Mouse (Mus musculus) Patski (cell line): ENCODE data around the gene Slc38a8. TPM values are rescaled to one million over a fixed set of nuclear protein-coding genes. Genes with fewer than 3 reads are reported as not detected.

Experiments used
- ATAC-seq: fragments of 100-300 bp; one replicate; pipeline ENCODE4 v1.8.0; 2021
- CTCF ChIA-PET: fragments of 350-600 bp; sonication (Branson Sonifier 250); formaldehyde crosslinking; loops from one replicate; lab custom pipeline; 2022; ENCODE audit warnings: inconsistent platforms; lab: Charles Lee
- POLR2A ChIA-PET: fragments of 350-600 bp; sonication (Branson Sonifier 250); formaldehyde crosslinking; loops from one replicate; lab custom pipeline; 2022; ENCODE audit warnings: antibody characterized with exemption, inconsistent platforms; lab: Charles Lee
- DNase-seq: peaks from one replicate; pipeline ENCODE4 v3.0.0-alpha.2; 2011; ENCODE audit warnings: low read depth, low spot score
- H3K27me3 ChIP-seq: fragments of 371-371 bp; one replicate; pipeline ENCODE4 v1.5.1; 2021
- CTCF ChIP-seq: fragments of 100-300 bp; IDR thresholded peaks from one replicate; pipeline ENCODE4 v1.5.1; 2021
- in situ Hi-C: fragments of 300-500 bp; cut with MboI; formaldehyde crosslinking; loops from 3 replicates; pipeline ENCODE4 v1.11.1; 2018; ENCODE audit warnings: low pct_unique_long_range_greater_than_20kb, mixed read lengths
- polyA plus RNA-seq: library from polyadenylated mRNA; unstranded; gene quantifications from one replicate; pipeline ENCODE4 v1.2.3, GENCODE M21; 2021

Gene Slc38a8
- polyA plus RNA-seq, 1 experiment from 2014 or later = not detected

- ChIA-PET CTCF (interaction anchor here (1.0 to 3.5 kb wide), 22 partner anchors 10 to 236 kb away, joined by 3 to 49 read pairs (median 4); partner anchors contain the start of gene Taf1c), POLR2A (interaction anchor here (1.1 to 1.7 kb wide), 3 partner anchors 12 to 28 kb away, joined by 3 to 5 read pairs (median 4); no protein-coding TSS in a partner anchor)
- ATAC-seq (peak; percentile 58), DNase-seq (no peak)
- TF ChIP-seq CTCF = no peak
- in situ Hi-C loops = no loop called here
- no peaks in the 10 kb centered on the region for H3K27me3 ChIP-seq
These were observed 61.1 kb downstream of the Slc38a8 start for GRCm38 (mm10) chr8:119440250-119440951.

GRCm38 (mm10) chr8:119439893-119440249 is 61.6 kb downstream of the Slc38a8 start:
- DNase-seq (no peak), ATAC-seq (no peak)
- POLR2A ChIA-PET = interaction anchor here (1.1 to 1.7 kb wide), 3 partner anchors 12 to 27 kb away, joined by 3 to 5 read pairs (median 4); no protein-coding TSS in a partner anchor
- H3K27me3 ChIP-seq = no peaks in the 10 kb centered on the region
- TF ChIP-seq CTCF = no peak
- CTCF ChIA-PET = interaction anchor here (1.0 to 3.5 kb wide), 20 partner anchors 11 to 237 kb away, joined by 3 to 49 read pairs (median 4); partner anchors contain the start of gene Taf1c
- in situ Hi-C loops = no loop called here

- POLR2A ChIA-PET = interaction anchor here (0.6 to 1.7 kb wide), 3 partner anchors 16 to 577 kb away, joined by 3 to 5 read pairs (median 4); no protein-coding TSS in a partner anchor
- ATAC-seq (no peak), DNase-seq (no peak)
- no peaks in the 10 kb centered on the region for H3K27me3 ChIP-seq
- in situ Hi-C loops = no loop called here
- TF ChIP-seq CTCF = no peak
- CTCF ChIA-PET = interaction anchor here (1.2 to 3.5 kb wide), 9 partner anchors 10 to 237 kb away, joined by 3 to 49 read pairs (median 10); partner anchors contain the start of gene Taf1c
These were observed 62.1 kb downstream of the Slc38a8 start for GRCm38 (mm10) chr8:119439424-119439823.

GRCm38 (mm10) chr8:119438876-119439275 is 62.6 kb downstream of the Slc38a8 start:
- in situ Hi-C loops = no loop called here
- ChIA-PET CTCF (interaction anchor here (2.7 to 3.5 kb wide), 2 partner anchors 10 to 25 kb away, joined by 20 to 49 read pairs; no protein-coding TSS in a partner anchor), POLR2A (interaction anchor here (0.6 to 1.7 kb wide), 4 partner anchors 15 to 578 kb away, joined by 3 to 5 read pairs (median 4); no protein-coding TSS in a partner anchor)
- ATAC-seq (no peak), DNase-seq (no peak)
- no peaks in the 10 kb centered on the region for H3K27me3 ChIP-seq
- no peak for TF ChIP-seq CTCF

GRCm38 (mm10) chr8:119437506-119437905 is 64.0 kb downstream of the Slc38a8 start:
- DNase-seq (no peak), ATAC-seq (peak; percentile 4)
- in situ Hi-C loops = no loop called here
- ChIA-PET POLR2A (interaction anchor here (0.8 to 2.2 kb wide), 4 partner anchors 8 to 19 kb away, joined by 3 to 14 read pairs (median 6); no protein-coding TSS in a partner anchor), CTCF (interaction anchor here (1.2 to 2.9 kb wide), 2 partner anchors 23 to 25 kb away, joined by 3 to 17 read pairs; no protein-coding TSS in a partner anchor)
- no peaks in the 10 kb centered on the region for H3K27me3 ChIP-seq
- no peak for TF ChIP-seq CTCF

- ATAC-seq = peak; percentile 79
- in situ Hi-C loops = no loop called here
- H3K27me3 ChIP-seq = no peaks in the 10 kb centered on the region
- DNase-seq = peak; percentile 58
- ChIA-PET CTCF (interaction anchor here (1.2 to 2.9 kb wide), 3 partner anchors 13 to 24 kb away, joined by 3 to 17 read pairs (median 3); no protein-coding TSS in a partner anchor), POLR2A (interaction anchor here (0.7 to 2.2 kb wide), 5 partner anchors 8 to 24 kb away, joined by 3 to 14 read pairs (median 4); no protein-coding TSS in a partner anchor)
- TF ChIP-seq CTCF = no peak
These were observed 64.6 kb downstream of the Slc38a8 start for GRCm38 (mm10) chr8:119436933-119437332.

GRCm38 (mm10) chr8:119436331-119436730 is 65.2 kb downstream of the Slc38a8 start:
- in situ Hi-C loops = no loop called here
- ATAC-seq = no peak
- TF ChIP-seq CTCF = no peak
- CTCF ChIA-PET = interaction anchor here (1.2 to 2.9 kb wide), 2 partner anchors 12 to 24 kb away, joined by 3 to 17 read pairs; no protein-coding TSS in a partner anchor
- POLR2A ChIA-PET = interaction anchor here (1.3 to 2.2 kb wide), 2 partner anchors 9 to 18 kb away, joined by 8 to 14 read pairs; no protein-coding TSS in a partner anchor
- DNase-seq = no peak
- no peaks in the 10 kb centered on the region for H3K27me3 ChIP-seq

GRCm38 (mm10) chr8:119435527-119435926 is 66.0 kb downstream of the Slc38a8 start:
- ATAC-seq (no peak), DNase-seq (no peak)
- in situ Hi-C loops = no loop called here
- no peak for TF ChIP-seq CTCF
- POLR2A ChIA-PET = no interaction called here
- CTCF ChIA-PET = interaction anchor here (1.1 to 2.9 kb wide), 2 partner anchors 23 to 82 kb away, joined by 3 to 17 read pairs; no protein-coding TSS in a partner anchor
- H3K27me3 ChIP-seq = no peaks in the 10 kb centered on the region

GRCm38 (mm10) chr8:119434569-119434968 is 66.9 kb downstream of the Slc38a8 start:
- ATAC-seq (no peak), DNase-seq (no peak)
- POLR2A ChIA-PET = interaction anchor here (1.1 kb wide), 1 partner anchor 22 kb away, joined by 3 read pairs; no protein-coding TSS in a partner anchor
- no peak for TF ChIP-seq CTCF
- no peaks in the 10 kb centered on the region for H3K27me3 ChIP-seq
- CTCF ChIA-PET = interaction anchor here (1.1 kb wide), 1 partner anchor 83 kb away, joined by 3 read pairs; no protein-coding TSS in a partner anchor
- in situ Hi-C loops = no loop called here

GRCm38 (mm10) chr8:119433582-119434174 is 67.8 kb downstream of the Slc38a8 start, which contains the start of gene Osgin1:
TSS of gene Osgin1 (plus strand) at chr8:119434124.
- ChIA-PET POLR2A (interaction anchor here (1.1 kb wide), 1 partner anchor 21 kb away, joined by 3 read pairs; no protein-coding TSS in a partner anchor), CTCF (no interaction called here)
- H3K27me3 ChIP-seq = no peaks in the 10 kb centered on the region
- ATAC-seq (no peak), DNase-seq (no peak)
- no peak for TF ChIP-seq CTCF
- in situ Hi-C loops = no loop called here
